Mouse (Mus musculus): ENCODE measurements at regions not wholly inside any gene's neighbourhood (a gene's known extent, or its start where the extent isn't known, plus 50 kb on each side); places are given as distances from the start of the nearest gene placed in this dataset.

DNA sequence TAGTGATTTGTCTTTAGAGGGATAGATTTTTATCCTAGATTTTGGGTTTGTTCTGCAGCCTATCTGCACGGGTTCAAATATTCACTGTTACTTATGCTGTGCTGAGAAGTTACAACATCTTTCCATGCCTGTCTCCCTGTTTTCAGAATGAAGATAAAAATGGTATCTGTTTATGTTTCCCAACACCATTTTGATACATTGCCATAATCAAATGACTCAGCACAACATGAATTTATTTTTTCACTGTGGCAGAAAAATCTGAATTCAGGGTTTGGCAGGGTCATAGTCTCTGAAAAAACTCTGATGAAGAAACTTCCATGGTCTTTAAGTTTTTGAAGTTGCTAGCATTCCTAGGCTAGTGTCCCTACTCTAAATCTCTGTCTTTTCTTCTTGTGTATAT, 116.5 kb upstream of the Tmtc4 start:
- H3K36me3 ChIP-seq (ENCODE audit: control insufficient read depth, insufficient read depth), result no peaks in the 10 kb centered on the region
- no peak overlapping the region for H3K4me2 ChIP-seq (replicated peaks; ENCODE audit: low read depth)
- WGBS, result 80% methylated on average over 1 of the region's 1 CpGs
- no peaks in the 10 kb centered on the region for H3K9me3 ChIP-seq (ENCODE audit: control insufficient read depth)
- no peak overlapping the region for H3K27ac ChIP-seq (ENCODE audit: low read depth, low read length)
- no peak for TF ChIP-seq CTCF (IDR thresholded peaks at IDR 0.05; ENCODE audit: low read depth)
- H3K9ac ChIP-seq (ENCODE audit: low read depth, low read length), result no peak overlapping the region
- ATAC-seq, result no peak
- no peaks in the 10 kb centered on the region for H3K27me3 ChIP-seq (replicated peaks; ENCODE audit: control insufficient read depth, insufficient read depth, low read length)
- no peak overlapping the region for H3K4me3 ChIP-seq (ENCODE audit: low read depth, low read length)
- H3K4me1 ChIP-seq (replicated peaks; ENCODE audit: control insufficient read depth, insufficient read depth, low read length), result no peaks in the 10 kb centered on the region

DNA sequence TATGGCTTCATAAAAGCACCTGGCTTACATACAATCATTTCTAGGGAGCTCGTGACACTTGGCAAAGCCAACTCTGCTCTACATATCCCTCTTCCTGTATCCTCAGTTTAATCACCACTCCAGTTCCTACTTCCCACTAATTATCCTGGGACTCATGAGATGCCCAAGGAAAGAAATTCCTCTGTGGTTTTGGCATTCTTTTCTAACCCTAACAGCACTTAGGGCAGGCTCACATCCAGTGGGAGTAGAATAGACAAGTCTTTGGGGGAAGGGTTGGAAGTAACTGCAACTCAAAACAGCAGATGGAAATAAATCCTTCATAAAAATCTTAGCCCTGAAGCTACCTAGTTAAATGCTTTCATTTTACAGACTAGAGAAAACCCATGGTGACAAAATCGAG, 112.3 kb upstream of the Tmtc4 start:
- Histone ChIP-seq H3K9ac (ENCODE audit: low read depth, low read length) (no peak overlapping the region), H3K27me3 (replicated peaks; ENCODE audit: control insufficient read depth, insufficient read depth, low read length) (no peaks in the 10 kb centered on the region), H3K4me1 (replicated peaks; ENCODE audit: control insufficient read depth, insufficient read depth, low read length) (no peaks in the 10 kb centered on the region), H3K36me3 (ENCODE audit: control insufficient read depth, insufficient read depth) (no peaks in the 10 kb centered on the region), H3K4me2 (replicated peaks; ENCODE audit: low read depth) (no peak overlapping the region), H3K4me3 (ENCODE audit: low read depth, low read length) (no peak overlapping the region), H3K27ac (ENCODE audit: low read depth, low read length) (no peak overlapping the region), H3K9me3 (ENCODE audit: control insufficient read depth) (no peaks in the 10 kb centered on the region)
- ATAC-seq, result no peak
- TF ChIP-seq CTCF (IDR thresholded peaks at IDR 0.05; ENCODE audit: low read depth), result no peak
- WGBS, result 79% methylated on average over 2 of the region's 2 CpGs

DNA sequence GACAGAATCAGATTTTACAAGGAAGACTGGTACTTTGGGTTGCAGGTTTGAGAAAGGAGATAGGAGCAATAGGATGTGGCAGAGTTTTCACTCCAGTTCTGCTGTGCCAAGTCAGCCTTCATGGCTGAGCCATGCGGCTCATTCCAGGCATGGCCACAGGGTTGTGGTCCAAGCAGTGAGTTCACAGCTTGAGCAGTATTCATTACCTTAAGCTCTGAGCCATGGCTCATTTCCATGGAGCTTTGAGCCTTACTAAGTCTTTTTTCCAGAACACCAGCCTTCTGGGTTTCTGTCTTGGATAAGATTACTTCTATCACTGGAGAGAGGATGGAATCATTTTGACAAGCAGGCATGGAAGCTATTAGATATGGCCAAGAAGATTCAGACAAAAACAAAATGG, 98.2 kb upstream of the Tmtc4 start:
- Histone ChIP-seq H3K36me3 (ENCODE audit: control insufficient read depth, insufficient read depth) (no peaks in the 10 kb centered on the region), H3K4me2 (replicated peaks; ENCODE audit: low read depth) (no peak overlapping the region), H3K9ac (ENCODE audit: low read depth, low read length) (no peak overlapping the region), H3K4me3 (ENCODE audit: low read depth, low read length) (no peak overlapping the region), H3K4me1 (replicated peaks; ENCODE audit: control insufficient read depth, insufficient read depth, low read length) (no peaks in the 10 kb centered on the region), H3K27ac (ENCODE audit: low read depth, low read length) (no peak overlapping the region), H3K27me3 (replicated peaks; ENCODE audit: control insufficient read depth, insufficient read depth, low read length) (no peaks in the 10 kb centered on the region), H3K9me3 (ENCODE audit: control insufficient read depth) (no peaks in the 10 kb centered on the region)
- no peak for ATAC-seq
- no peak for TF ChIP-seq CTCF (IDR thresholded peaks at IDR 0.05; ENCODE audit: low read depth)
- 90% methylated on average over 1 of the region's 1 CpGs for WGBS

DNA sequence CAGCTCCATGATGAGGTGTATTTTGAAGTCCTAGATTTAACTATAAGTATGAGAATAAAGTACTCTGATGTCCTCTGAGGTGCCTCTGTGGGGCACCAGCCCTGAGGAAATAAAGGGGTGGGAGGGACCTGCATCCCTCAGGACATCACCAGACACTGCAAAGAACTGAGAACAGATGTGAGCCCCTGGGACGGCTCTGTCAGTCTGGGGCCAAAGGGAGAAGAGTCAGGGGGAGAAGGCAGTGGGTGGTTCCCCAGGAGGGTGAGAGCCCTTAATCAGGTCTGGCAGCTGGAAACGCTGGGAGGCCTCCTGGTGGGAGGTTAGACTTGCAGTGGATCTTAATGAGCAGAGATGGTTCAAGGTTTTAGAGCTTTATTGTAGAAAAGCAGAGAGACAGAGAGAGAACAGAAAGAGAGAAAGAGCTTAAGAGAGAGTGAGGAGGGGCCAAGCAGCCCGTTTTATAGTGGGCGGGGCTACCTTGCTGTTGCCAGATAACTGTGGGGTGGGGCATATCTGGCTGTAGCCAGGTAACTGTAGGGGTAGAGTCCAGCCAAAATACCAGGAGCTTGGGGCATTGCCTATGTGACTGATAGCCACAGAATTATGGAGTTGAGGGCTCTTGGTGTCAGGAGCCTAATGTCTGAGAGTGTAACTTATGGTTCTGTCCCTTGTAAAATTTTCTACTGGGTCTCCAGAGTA, 97.3 kb upstream of the Tmtc4 start:
- no peak for TF ChIP-seq CTCF (IDR thresholded peaks at IDR 0.05; ENCODE audit: low read depth)
- H3K36me3 ChIP-seq (ENCODE audit: control insufficient read depth, insufficient read depth), result no peaks in the 10 kb centered on the region
- no peak for ATAC-seq
- H3K9ac ChIP-seq (ENCODE audit: low read depth, low read length), result no peak overlapping the region
- WGBS, result 21% methylated on average over 4 of the region's 4 CpGs
- no peaks in the 10 kb centered on the region for H3K4me1 ChIP-seq (replicated peaks; ENCODE audit: control insufficient read depth, insufficient read depth, low read length)
- H3K4me2 ChIP-seq (replicated peaks; ENCODE audit: low read depth), result no peak overlapping the region
- H3K27ac ChIP-seq (ENCODE audit: low read depth, low read length), result no peak overlapping the region
- no peak overlapping the region for H3K4me3 ChIP-seq (ENCODE audit: low read depth, low read length)
- H3K9me3 ChIP-seq (ENCODE audit: control insufficient read depth), result no peaks in the 10 kb centered on the region
- no peaks in the 10 kb centered on the region for H3K27me3 ChIP-seq (replicated peaks; ENCODE audit: control insufficient read depth, insufficient read depth, low read length)

DNA sequence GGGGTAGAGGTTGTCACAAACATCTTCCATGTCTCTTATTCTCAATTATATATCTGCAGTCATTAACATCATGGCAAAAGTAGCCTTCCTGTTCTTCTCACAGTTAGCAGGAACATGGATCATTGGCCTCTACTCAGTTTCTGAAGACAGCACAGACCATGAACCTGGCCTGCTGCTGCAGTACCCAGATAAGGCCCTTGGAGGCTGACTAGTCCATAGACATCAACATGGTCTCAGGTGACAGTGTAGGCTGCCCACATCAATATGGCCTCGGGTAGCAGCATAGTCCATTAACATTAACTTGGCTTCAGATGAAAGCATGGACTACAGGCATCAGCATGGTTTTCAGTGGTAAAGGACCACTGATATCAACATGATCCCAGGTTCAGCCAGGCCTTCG, 95.9 kb upstream of the Tmtc4 start:
- H3K36me3 ChIP-seq (ENCODE audit: control insufficient read depth, insufficient read depth), result no peaks in the 10 kb centered on the region
- H3K4me3 ChIP-seq (ENCODE audit: low read depth, low read length), result no peak overlapping the region
- no peaks in the 10 kb centered on the region for H3K4me1 ChIP-seq (replicated peaks; ENCODE audit: control insufficient read depth, insufficient read depth, low read length)
- H3K9ac ChIP-seq (ENCODE audit: low read depth, low read length), result no peak overlapping the region
- no peak overlapping the region for H3K27ac ChIP-seq (ENCODE audit: low read depth, low read length)
- no peak overlapping the region for H3K4me2 ChIP-seq (replicated peaks; ENCODE audit: low read depth)
- 84% methylated on average over 2 of the region's 2 CpGs for WGBS
- no peaks in the 10 kb centered on the region for H3K9me3 ChIP-seq (ENCODE audit: control insufficient read depth)
- no peak for ATAC-seq
- TF ChIP-seq CTCF (IDR thresholded peaks at IDR 0.05; ENCODE audit: low read depth), result no peak
- no peaks in the 10 kb centered on the region for H3K27me3 ChIP-seq (replicated peaks; ENCODE audit: control insufficient read depth, insufficient read depth, low read length)

GRCm38 (mm10) chr14:123078804-123079203, 95.0 kb upstream of the Tmtc4 start:
- 66% methylated on average over 3 of the region's 3 CpGs for WGBS
- Histone ChIP-seq H3K4me3 (ENCODE audit: low read depth, low read length) (no peak overlapping the region), H3K27ac (ENCODE audit: low read depth, low read length) (no peak overlapping the region), H3K9ac (ENCODE audit: low read depth, low read length) (no peak overlapping the region), H3K4me1 (replicated peaks; ENCODE audit: control insufficient read depth, insufficient read depth, low read length) (no peaks in the 10 kb centered on the region), H3K36me3 (ENCODE audit: control insufficient read depth, insufficient read depth) (no peaks in the 10 kb centered on the region), H3K4me2 (replicated peaks; ENCODE audit: low read depth) (no peak overlapping the region), H3K9me3 (ENCODE audit: control insufficient read depth) (no peaks in the 10 kb centered on the region), H3K27me3 (replicated peaks; ENCODE audit: control insufficient read depth, insufficient read depth, low read length) (no peaks in the 10 kb centered on the region)
- ATAC-seq, result no peak
- TF ChIP-seq CTCF (IDR thresholded peaks at IDR 0.05; ENCODE audit: low read depth), result no peak

GRCm38 (mm10) chr14:123066344-123066743, 82.5 kb upstream of the Tmtc4 start:
- Histone ChIP-seq H3K4me2 (replicated peaks; ENCODE audit: low read depth) (no peak overlapping the region), H3K27ac (ENCODE audit: low read depth, low read length) (no peak overlapping the region), H3K9me3 (ENCODE audit: control insufficient read depth) (no peaks in the 10 kb centered on the region), H3K27me3 (replicated peaks; ENCODE audit: control insufficient read depth, insufficient read depth, low read length) (no peaks in the 10 kb centered on the region), H3K4me1 (replicated peaks; ENCODE audit: control insufficient read depth, insufficient read depth, low read length) (no peaks in the 10 kb centered on the region), H3K9ac (ENCODE audit: low read depth, low read length) (no peak overlapping the region), H3K36me3 (ENCODE audit: control insufficient read depth, insufficient read depth) (no peaks in the 10 kb centered on the region), H3K4me3 (ENCODE audit: low read depth, low read length) (no peak overlapping the region)
- WGBS, result 93% methylated on average over 4 of the region's 4 CpGs
- no peak for TF ChIP-seq CTCF (IDR thresholded peaks at IDR 0.05; ENCODE audit: low read depth)
- no peak for ATAC-seq
